Mouse (Mus musculus): Measurements from ENCODE around the gene Zfyve28.

GRCm38 (mm10) chr5:34271743-34272142 lies 16.5 kb downstream of the Zfyve28 start:
- 0 out of 2 replicates have a peak, but pooled peaks have one; percentile 62 for TF ChIP-seq BHLHE40 (IDR thresholded peaks at IDR 0.05; ENCODE audit: borderline replicate concordance, low read depth, low read length)
- TF ChIP-seq HCFC1 (IDR thresholded peaks at IDR 0.05; ENCODE audit: low read depth, low read length): no peak
- peak; percentile 83 to 98 (median 86) for TF ChIP-seq CTCF (IDR thresholded peaks at IDR 0.05 in 2 of 3, conservative IDR thresholded peaks at IDR 0.05 in 1 of 3; ENCODE audit: control insufficient read depth in 1 of 3, insufficient read depth in 1 of 3, low read depth in 2 of 3, low read length in 3 of 3, poor library complexity in 1 of 3, severe bottlenecking in 1 of 3)
- TF ChIP-seq POLR2A (IDR thresholded peaks at IDR 0.05; ENCODE audit: control insufficient read depth in 1 of 2, insufficient read depth in 1 of 2, low read depth in 1 of 2, low read length in 2 of 2, poor library complexity in 1 of 2): no peak
- no peak for TF ChIP-seq ZKSCAN1 (IDR thresholded peaks at IDR 0.05; ENCODE audit: low read depth, low read length)
- TF ChIP-seq ETS1 (IDR thresholded peaks at IDR 0.05; ENCODE audit: low read depth, low read length): no peak
- TF ChIP-seq EP300 (IDR thresholded peaks at IDR 0.05; ENCODE audit: low read depth in 1 of 2, low read length in 2 of 2): no peak
- peak; percentile 96 for TF ChIP-seq MYC (IDR thresholded peaks at IDR 0.05; ENCODE audit: low read depth, low read length)
- no peak for TF ChIP-seq ZMIZ1 (IDR thresholded peaks at IDR 0.05; ENCODE audit: low read depth, low read length)

Measured in MEL (cell line).